Mouse (Mus musculus) heart, embryonic 12.5 days (tissue): ENCODE data around the gene Slc50a1. TPM values are rescaled to one million over a fixed set of nuclear protein-coding genes. Genes with fewer than 3 reads are reported as not detected.
A peak's percentile ranks its signal among the peaks of the same experiment; 100 is the strongest.

ENCODE experiments used
- ATAC-seq: fragments of 200-750 bp; cut with Nextera tagmentation; 2 replicates; pipeline ENCODE4 v1.8.0; 2017; ENCODE audit warnings: moderate TSS enrichment, moderate library complexity; ENCODE audit not compliant: insufficient number of reproducible peaks, low FRiP score
- H3K27ac ChIP-seq: fragments of 300-500 bp; sonication (generic); 2 replicates; pipeline ENCODE4 v1.5.1; 2016; ENCODE audit warnings: mild to moderate bottlenecking, moderate library complexity; ENCODE audit not compliant: poor library complexity, severe bottlenecking
- H3K27me3 ChIP-seq: fragments of 300-500 bp; sonication (generic); replicated peaks from 2 replicates; pipeline ENCODE4 v1.6.1; 2016; ENCODE audit warnings: mild to moderate bottlenecking, moderate library complexity
- H3K36me3 ChIP-seq: fragments of 300-500 bp; sonication (generic); 2 replicates; pipeline ENCODE4 v1.6.1; 2016; ENCODE audit warnings: mild to moderate bottlenecking, moderate library complexity
- H3K4me1 ChIP-seq: fragments of 300-500 bp; sonication (generic); replicated peaks from 2 replicates; pipeline ENCODE4 v1.6.1; 2016; ENCODE audit warnings: mild to moderate bottlenecking
- H3K4me2 ChIP-seq: fragments of 300-500 bp; sonication (generic); 2 replicates; pipeline ENCODE4 v1.6.1; 2016; ENCODE audit warnings: mild to moderate bottlenecking, moderate library complexity
- H3K4me3 ChIP-seq: fragments of 300-500 bp; sonication (generic); 2 replicates; pipeline ENCODE4 v1.5.1; 2016; ENCODE audit warnings: mild to moderate bottlenecking
- H3K9ac ChIP-seq: fragments of 300-500 bp; sonication (generic); 2 replicates; pipeline ENCODE4 v1.6.1; 2016; ENCODE audit warnings: mild to moderate bottlenecking, moderate library complexity
- H3K9me3 ChIP-seq: fragments of 300-500 bp; sonication (generic); replicated peaks from 2 replicates; pipeline ENCODE4 v1.6.1; 2016; ENCODE audit warnings: mild to moderate bottlenecking, moderate library complexity
- WGBS: fragments of 180-500 bp; shearing (Covaris S2); methylation state at CpG from one replicate; pipeline ENCODE4 v1.1.7; 2016; 5-methylcytosine and 5-hydroxymethylcytosine counted together
- polyA plus RNA-seq: library from polyadenylated mRNA; unstranded; fragments of >200 nt; fragmentation: Nextera tagmentation; extraction: Ambion mirVana; gene quantifications from 2 replicates; pipeline ENCODE4 v1.2.1, GENCODE M21; 2016

Gene Slc50a1
- polyA plus RNA-seq, 1 experiment from 2014 or later = 42.9 TPM

GRCm38 (mm10) chr3:89244158-89244981, 26.0 kb downstream of the Slc50a1 start:
- 12% methylated on average over 25 of the region's 25 CpGs for WGBS
- 0 out of 2 replicates have a peak, but pooled peaks have one; percentile 12 for ATAC-seq
- Histone ChIP-seq H3K4me3 (peak overlapping the region; percentile 85), H3K9me3 (no peaks in the 10 kb centered on the region), H3K36me3 (peaks cover 16% of the 10 kb centered on the region), H3K4me1 (peaks cover 32% of the 10 kb centered on the region), H3K4me2 (peak overlapping the region; percentile 81), H3K27ac (no peak overlapping the region), H3K27me3 (peaks cover 30% of the 10 kb centered on the region), H3K9ac (peak overlapping the region; percentile 55; the same call in 1 of the 2 replicates)

- 0 out of 2 replicates have a peak overlapping the region, but pooled peaks have one; percentile 10 for H3K9ac ChIP-seq
- H3K27ac ChIP-seq = no peak overlapping the region
- H3K9me3 ChIP-seq = no peaks in the 10 kb centered on the region
- 11% methylated on average over 14 of the region's 14 CpGs for WGBS
- H3K4me3 ChIP-seq = 0 out of 2 replicates have a peak overlapping the region, but pooled peaks have one; percentile 4
- H3K36me3 ChIP-seq = peaks cover 13% of the 10 kb centered on the region
- peaks cover 30% of the 10 kb centered on the region for H3K27me3 ChIP-seq
- no peak for ATAC-seq
- peak overlapping the region; percentile 81 for H3K4me2 ChIP-seq
- H3K4me1 ChIP-seq = peaks cover 32% of the 10 kb centered on the region
Measured at GRCm38 (mm10) chr3:89243609-89244008, 26.8 kb downstream of the Slc50a1 start.

- no peak overlapping the region for H3K9ac ChIP-seq
- 68% methylated on average over 9 of the region's 9 CpGs for WGBS
- no peak overlapping the region for H3K4me3 ChIP-seq
- no peak overlapping the region for H3K27ac ChIP-seq
- H3K36me3 ChIP-seq = 0 out of 2 replicates have a peak, but pooled peaks cover 3% of the 10 kb centered on the region
- H3K4me2 ChIP-seq = no peak overlapping the region
- peaks cover 28% of the 10 kb centered on the region for H3K4me1 ChIP-seq
- no peaks in the 10 kb centered on the region for H3K9me3 ChIP-seq
- ATAC-seq = no peak
- H3K27me3 ChIP-seq = peaks cover 34% of the 10 kb centered on the region
Measured at GRCm38 (mm10) chr3:89242331-89242895, 28.0 kb downstream of the Slc50a1 start.

DNA sequence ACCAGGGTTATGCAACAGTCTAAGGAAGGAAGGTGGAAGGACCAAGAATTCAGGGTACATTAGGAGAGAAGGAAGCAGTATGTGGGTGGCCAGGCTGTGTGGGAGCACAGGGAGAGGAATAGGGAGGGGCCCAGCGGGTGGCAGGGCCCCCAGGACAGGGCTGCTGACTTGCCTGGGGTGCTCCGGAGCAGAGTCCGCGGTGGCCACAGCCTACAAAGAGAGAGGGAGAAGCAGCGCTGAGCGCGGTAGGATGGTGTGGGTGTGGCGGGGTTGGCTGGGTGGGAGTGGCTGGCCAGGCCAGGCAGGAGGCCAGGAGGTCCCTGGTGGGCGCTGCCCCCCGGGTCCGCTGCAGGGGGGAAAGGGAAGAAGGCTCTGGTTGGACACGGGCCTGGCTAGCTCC, 31.9 kb downstream of the Slc50a1 start:
- no peak overlapping the region for H3K4me3 ChIP-seq
- peaks cover 27% of the 10 kb centered on the region for H3K27me3 ChIP-seq
- WGBS = 52% methylated on average over 9 of the region's 12 CpGs
- H3K9me3 ChIP-seq = no peaks in the 10 kb centered on the region
- no peak overlapping the region for H3K27ac ChIP-seq
- H3K4me2 ChIP-seq = no peak overlapping the region
- ATAC-seq = no peak
- H3K36me3 ChIP-seq = 0 out of 2 replicates have a peak, but pooled peaks cover 3% of the 10 kb centered on the region
- H3K4me1 ChIP-seq = peaks cover 10% of the 10 kb centered on the region
- no peak overlapping the region for H3K9ac ChIP-seq

DNA sequence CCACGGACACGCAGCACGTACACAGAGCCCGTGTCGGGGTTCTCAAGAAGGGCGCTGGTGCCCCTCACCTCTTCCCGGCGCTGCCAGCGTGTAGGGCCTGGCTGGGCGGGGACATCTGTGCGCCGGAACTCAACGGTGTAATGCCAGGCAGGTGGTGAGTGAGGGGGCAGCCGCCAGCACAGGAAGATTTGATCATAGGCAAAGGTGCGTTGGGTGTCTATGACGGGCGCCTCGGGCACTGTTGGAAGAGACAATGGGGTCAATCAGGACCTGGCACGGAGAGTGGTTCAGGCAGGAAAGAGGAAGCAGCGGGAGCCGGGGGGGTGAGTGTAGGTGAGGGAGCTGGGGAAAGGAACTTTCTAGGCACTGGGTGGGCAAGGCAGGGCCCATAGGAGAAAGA, 32.7 kb downstream of the Slc50a1 start:
- Histone ChIP-seq H3K36me3 (0 out of 2 replicates have a peak, but pooled peaks cover 3% of the 10 kb centered on the region), H3K4me1 (peaks cover 13% of the 10 kb centered on the region), H3K27me3 (peaks cover 23% of the 10 kb centered on the region), H3K4me2 (no peak overlapping the region), H3K4me3 (no peak overlapping the region), H3K9me3 (no peaks in the 10 kb centered on the region), H3K9ac (no peak overlapping the region), H3K27ac (no peak overlapping the region)
- 88% methylated on average over 21 of the region's 21 CpGs for WGBS
- no peak for ATAC-seq

- peaks cover 32% of the 10 kb centered on the region for H3K27me3 ChIP-seq
- 0 out of 2 replicates have a peak, but pooled peaks cover 3% of the 10 kb centered on the region for H3K36me3 ChIP-seq
- no peak overlapping the region for H3K27ac ChIP-seq
- no peaks in the 10 kb centered on the region for H3K9me3 ChIP-seq
- H3K9ac ChIP-seq = no peak overlapping the region
- peaks cover 13% of the 10 kb centered on the region for H3K4me1 ChIP-seq
- no peak overlapping the region for H3K4me2 ChIP-seq
- H3K4me3 ChIP-seq = no peak overlapping the region
- no peak for ATAC-seq
- 84% methylated on average over 10 of the region's 10 CpGs for WGBS
Measured at GRCm38 (mm10) chr3:89236516-89236915, 33.9 kb downstream of the Slc50a1 start.

- H3K4me3 ChIP-seq = no peak overlapping the region
- no peak for ATAC-seq
- peaks cover 16% of the 10 kb centered on the region for H3K4me1 ChIP-seq
- peaks cover 54% of the 10 kb centered on the region for H3K27me3 ChIP-seq
- no peak overlapping the region for H3K9ac ChIP-seq
- H3K27ac ChIP-seq = no peak overlapping the region
- H3K36me3 ChIP-seq = no peaks in the 10 kb centered on the region
- H3K4me2 ChIP-seq = no peak overlapping the region
- no peaks in the 10 kb centered on the region for H3K9me3 ChIP-seq
- WGBS = 58% methylated on average over 14 of the region's 14 CpGs
Measured at GRCm38 (mm10) chr3:89233562-89234110, 36.7 kb downstream of the Slc50a1 start.

DNA sequence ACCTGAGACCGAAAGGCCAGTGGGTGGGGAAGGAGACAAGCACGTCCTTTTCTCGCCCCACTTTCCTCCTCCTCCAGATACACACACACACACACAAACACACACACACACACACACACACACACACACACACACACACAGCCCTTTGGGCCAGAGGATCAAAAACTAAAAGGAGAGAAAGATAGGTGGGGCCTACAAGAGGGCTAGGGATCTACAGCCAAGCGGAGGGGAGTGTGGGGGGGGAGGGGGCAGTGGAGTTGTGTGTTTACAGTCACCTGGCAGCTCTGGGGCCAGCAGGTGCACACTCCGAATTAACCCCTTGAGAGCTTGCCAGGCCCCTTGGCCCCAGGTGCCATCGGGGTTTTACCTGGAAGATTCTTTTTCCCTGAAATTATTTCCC, 37.8 kb downstream of the Slc50a1 start:
- H3K4me2 ChIP-seq = no peak overlapping the region
- no peak overlapping the region for H3K27ac ChIP-seq
- ATAC-seq = no peak
- H3K36me3 ChIP-seq = no peaks in the 10 kb centered on the region
- no peak overlapping the region for H3K9ac ChIP-seq
- H3K9me3 ChIP-seq = no peaks in the 10 kb centered on the region
- 74% methylated on average over 6 of the region's 6 CpGs for WGBS
- H3K27me3 ChIP-seq = peaks cover 50% of the 10 kb centered on the region
- peaks cover 20% of the 10 kb centered on the region for H3K4me1 ChIP-seq
- H3K4me3 ChIP-seq = no peak overlapping the region

DNA sequence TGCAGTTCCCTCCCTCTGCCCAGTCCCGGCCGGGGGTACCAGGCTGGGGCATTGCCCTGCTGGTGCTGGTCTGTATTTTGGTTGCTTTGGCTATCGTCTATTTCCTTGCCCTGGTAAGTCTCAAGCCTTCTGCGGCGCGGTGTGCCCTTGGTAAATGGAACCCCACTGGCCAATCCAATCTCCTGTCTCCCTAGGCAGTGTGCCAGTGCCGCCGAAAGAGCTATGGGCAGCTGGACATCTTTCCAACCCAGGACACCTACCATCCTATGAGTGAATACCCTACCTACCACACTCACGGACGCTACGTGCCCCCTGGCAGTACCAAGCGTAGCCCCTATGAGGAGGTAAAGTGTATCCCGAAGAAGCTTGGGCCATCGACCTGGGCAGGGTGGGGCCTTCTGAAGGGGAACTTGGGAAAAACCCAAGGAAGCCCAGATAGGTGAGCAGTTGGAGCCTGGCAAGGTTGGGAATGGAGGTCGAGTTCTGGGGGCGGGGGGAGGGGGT, 38.5 kb downstream of the Slc50a1 start:
- H3K4me3 ChIP-seq = no peak overlapping the region
- H3K9ac ChIP-seq = no peak overlapping the region
- peaks cover 49% of the 10 kb centered on the region for H3K27me3 ChIP-seq
- no peak overlapping the region for H3K4me2 ChIP-seq
- H3K36me3 ChIP-seq = no peaks in the 10 kb centered on the region
- H3K9me3 ChIP-seq = no peaks in the 10 kb centered on the region
- ATAC-seq = no peak
- no peak overlapping the region for H3K27ac ChIP-seq
- WGBS = 61% methylated on average over 16 of the region's 16 CpGs
- peaks cover 25% of the 10 kb centered on the region for H3K4me1 ChIP-seq

DNA sequence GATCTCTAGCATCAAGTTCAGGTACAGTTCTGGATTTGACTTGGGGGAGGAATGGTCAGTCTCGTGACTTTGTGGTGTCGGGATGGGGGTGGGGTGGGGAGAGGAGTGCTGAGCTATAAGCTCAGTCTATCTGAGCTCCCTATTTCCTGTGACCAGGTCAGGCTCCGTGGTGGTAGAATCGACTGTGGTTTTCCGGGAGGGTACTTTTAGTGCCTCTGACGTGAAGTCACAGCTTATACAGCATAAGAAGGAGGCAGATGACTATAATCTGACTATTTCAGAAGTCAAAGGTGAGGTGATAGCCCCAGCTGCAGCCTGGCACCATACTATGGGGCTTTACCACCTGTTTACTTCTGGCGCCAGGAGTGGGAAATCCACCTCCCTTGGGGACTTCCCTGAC, 39.0 kb downstream of the Slc50a1 start:
- Histone ChIP-seq H3K4me3 (no peak overlapping the region), H3K4me2 (no peak overlapping the region)
- 44% methylated on average over 7 of the region's 7 CpGs for WGBS

DNA sequence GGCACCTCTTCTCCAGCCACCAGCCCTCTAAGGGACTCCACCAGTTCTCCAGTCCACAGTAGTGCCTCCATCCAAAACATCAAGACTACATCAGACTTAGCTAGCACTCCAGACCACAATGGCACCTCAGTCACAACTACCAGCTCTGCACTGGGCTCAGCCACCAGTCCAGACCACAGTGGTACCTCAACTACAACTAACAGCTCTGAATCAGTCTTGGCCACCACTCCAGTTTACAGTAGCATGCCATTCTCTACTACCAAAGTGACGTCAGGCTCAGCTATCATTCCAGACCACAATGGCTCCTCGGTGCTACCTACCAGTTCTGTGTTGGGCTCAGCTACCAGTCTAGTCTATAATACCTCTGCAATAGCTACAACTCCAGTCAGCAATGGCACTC, 39.8 kb downstream of the Slc50a1 start:
- H3K36me3 ChIP-seq = no peaks in the 10 kb centered on the region
- H3K4me2 ChIP-seq = no peak overlapping the region
- H3K9ac ChIP-seq = no peak overlapping the region
- no peaks in the 10 kb centered on the region for H3K9me3 ChIP-seq
- H3K27ac ChIP-seq = no peak overlapping the region
- WGBS = 64% methylated on average over 2 of the region's 2 CpGs
- H3K4me1 ChIP-seq = peaks cover 33% of the 10 kb centered on the region
- H3K27me3 ChIP-seq = peaks cover 54% of the 10 kb centered on the region
- no peak overlapping the region for H3K4me3 ChIP-seq
- no peak for ATAC-seq

More for the DNA sequence above, 39.0 kb downstream of the Slc50a1 start:
- no peak for ATAC-seq
- Histone ChIP-seq H3K36me3 (no peaks in the 10 kb centered on the region), H3K27me3 (peaks cover 51% of the 10 kb centered on the region), H3K27ac (no peak overlapping the region), H3K4me1 (peaks cover 29% of the 10 kb centered on the region), H3K9ac (no peak overlapping the region), H3K9me3 (no peaks in the 10 kb centered on the region)
